Mouse (Mus musculus): ENCODE results near the gene Itpk1.

DNA sequence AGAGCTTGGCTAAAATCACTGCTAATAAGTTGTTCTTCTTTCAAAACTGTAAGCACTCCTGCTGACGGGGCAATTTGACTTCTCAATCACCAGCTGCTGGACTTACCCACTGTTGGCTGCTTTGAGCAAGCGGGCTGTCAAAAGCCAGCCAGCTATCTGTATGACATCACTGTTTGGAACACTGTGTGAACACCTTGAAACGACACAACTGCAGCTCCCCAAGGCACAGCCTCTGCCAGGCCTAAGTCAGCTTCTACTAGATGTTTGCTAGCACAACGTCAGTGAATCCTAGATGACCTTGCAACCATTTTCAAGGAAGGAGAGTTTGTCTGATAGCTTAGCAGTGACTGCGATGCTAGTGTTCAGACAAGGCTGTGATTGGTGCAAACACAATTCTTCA lies 34.4 kb upstream of the Itpk1 start:
- TF ChIP-seq CTCF (IDR thresholded peaks at IDR 0.05; ENCODE audit: extremely low read depth, insufficient read length, insufficient replicate concordance, low read depth, low read length) (no peak), POLR2A (IDR thresholded peaks at IDR 0.05; ENCODE audit: low read depth, low read length) (no peak)

Data from small intestine, adult 2 months (tissue).